Mouse (Mus musculus): ENCODE data around the gene Rab44. TPM values are rescaled to one million over a fixed set of nuclear protein-coding genes. Genes with fewer than 3 reads are reported as not detected.

Rab44 gene
- polyA plus RNA-seq, 1 experiment: 22.3 TPM

GRCm38 (mm10) chr17:29076235-29076634 is 37.7 kb upstream of the Rab44 start:
- Histone ChIP-seq H3K9me3 (no peaks in the 10 kb centered on the region), H3K4me3 (replicated peaks) (peak overlapping the region; percentile 71), H3K27me3 (replicated peaks) (no peaks in the 10 kb centered on the region), H3K4me1 (peaks cover 70% of the 10 kb centered on the region), H3K36me3 (replicated peaks; ENCODE audit: low read length) (peaks cover 41% of the 10 kb centered on the region)
- no peak for TF ChIP-seq FLI1 (IDR thresholded peaks at IDR 0.05; ENCODE audit: low read length)
- TF ChIP-seq GATA1 (IDR thresholded peaks at IDR 0.05; ENCODE audit: borderline replicate concordance, low read length): no peak

GRCm38 (mm10) chr17:29077786-29078509 is 36.0 kb upstream of the Rab44 start:
- no peaks in the 10 kb centered on the region for H3K27me3 ChIP-seq (replicated peaks)
- H3K4me3 ChIP-seq (replicated peaks): peak overlapping the region; percentile 93
- TF ChIP-seq FLI1 (IDR thresholded peaks at IDR 0.05; ENCODE audit: low read length): no peak
- TF ChIP-seq GATA1 (IDR thresholded peaks at IDR 0.05; ENCODE audit: borderline replicate concordance, low read length): no peak
- peaks cover 33% of the 10 kb centered on the region for H3K36me3 ChIP-seq (replicated peaks; ENCODE audit: low read length)
- no peaks in the 10 kb centered on the region for H3K9me3 ChIP-seq
- peaks cover 67% of the 10 kb centered on the region for H3K4me1 ChIP-seq

GRCm38 (mm10) chr17:29078519-29079383 is 35.2 kb upstream of the Rab44 start:
- Histone ChIP-seq H3K27me3 (replicated peaks) (no peaks in the 10 kb centered on the region), H3K9me3 (peaks cover 6% of the 10 kb centered on the region), H3K36me3 (replicated peaks; ENCODE audit: low read length) (peaks cover 29% of the 10 kb centered on the region), H3K4me3 (replicated peaks) (peak overlapping the region; percentile 93), H3K4me1 (peaks cover 59% of the 10 kb centered on the region)
- TF ChIP-seq GATA1 (IDR thresholded peaks at IDR 0.05; ENCODE audit: borderline replicate concordance, low read length) (no peak), FLI1 (IDR thresholded peaks at IDR 0.05; ENCODE audit: low read length) (no peak)

GRCm38 (mm10) chr17:29080758-29081617 is 33.0 kb upstream of the Rab44 start:
- Histone ChIP-seq H3K27me3 (replicated peaks) (no peaks in the 10 kb centered on the region), H3K36me3 (replicated peaks; ENCODE audit: low read length) (peaks cover 12% of the 10 kb centered on the region), H3K4me1 (peaks cover 44% of the 10 kb centered on the region), H3K9me3 (peaks cover 8% of the 10 kb centered on the region), H3K4me3 (replicated peaks) (peak overlapping the region; percentile 86)
- no peak for TF ChIP-seq FLI1 (IDR thresholded peaks at IDR 0.05; ENCODE audit: low read length)
- no peak for TF ChIP-seq GATA1 (IDR thresholded peaks at IDR 0.05; ENCODE audit: borderline replicate concordance, low read length)

- peak overlapping the region; percentile 86 for H3K4me3 ChIP-seq (replicated peaks)
- no peaks in the 10 kb centered on the region for H3K27me3 ChIP-seq (replicated peaks)
- TF ChIP-seq GATA1 (IDR thresholded peaks at IDR 0.05; ENCODE audit: borderline replicate concordance, low read length) (no peak), FLI1 (IDR thresholded peaks at IDR 0.05; ENCODE audit: low read length) (no peak)
- H3K4me1 ChIP-seq: peaks cover 40% of the 10 kb centered on the region
- peaks cover 9% of the 10 kb centered on the region for H3K36me3 ChIP-seq (replicated peaks; ENCODE audit: low read length)
- peaks cover 8% of the 10 kb centered on the region for H3K9me3 ChIP-seq
These were observed 32.1 kb upstream of the Rab44 start for GRCm38 (mm10) chr17:29081618-29082381.

GRCm38 (mm10) chr17:29083586-29083985 is 30.4 kb upstream of the Rab44 start:
- TF ChIP-seq GATA1 (IDR thresholded peaks at IDR 0.05; ENCODE audit: borderline replicate concordance, low read length): no peak
- Histone ChIP-seq H3K9me3 (peaks cover 13% of the 10 kb centered on the region), H3K4me1 (peaks cover 34% of the 10 kb centered on the region), H3K27me3 (replicated peaks) (no peaks in the 10 kb centered on the region), H3K4me3 (replicated peaks) (no peak overlapping the region), H3K36me3 (replicated peaks; ENCODE audit: low read length) (peaks cover 11% of the 10 kb centered on the region)

- H3K4me1 ChIP-seq: peaks cover 25% of the 10 kb centered on the region
- H3K9me3 ChIP-seq: peaks cover 15% of the 10 kb centered on the region
- no peak for TF ChIP-seq GATA1 (IDR thresholded peaks at IDR 0.05; ENCODE audit: borderline replicate concordance, low read length)
- TF ChIP-seq FLI1 (IDR thresholded peaks at IDR 0.05; ENCODE audit: low read length): no peak
- H3K36me3 ChIP-seq (replicated peaks; ENCODE audit: low read length): peaks cover 13% of the 10 kb centered on the region
- H3K27me3 ChIP-seq (replicated peaks): no peaks in the 10 kb centered on the region
- no peak overlapping the region for H3K4me3 ChIP-seq (replicated peaks)
These were observed 29.3 kb upstream of the Rab44 start for GRCm38 (mm10) chr17:29084656-29085055.

- Histone ChIP-seq H3K9me3 (peaks cover 15% of the 10 kb centered on the region), H3K27me3 (replicated peaks) (no peaks in the 10 kb centered on the region), H3K36me3 (replicated peaks; ENCODE audit: low read length) (peaks cover 13% of the 10 kb centered on the region), H3K4me3 (replicated peaks) (no peak overlapping the region), H3K4me1 (peaks cover 26% of the 10 kb centered on the region)
- TF ChIP-seq GATA1 (IDR thresholded peaks at IDR 0.05; ENCODE audit: borderline replicate concordance, low read length): no peak
- TF ChIP-seq FLI1 (IDR thresholded peaks at IDR 0.05; ENCODE audit: low read length): no peak
These were observed 28.7 kb upstream of the Rab44 start for GRCm38 (mm10) chr17:29085266-29085665.

GRCm38 (mm10) chr17:29086916-29087315 is 27.0 kb upstream of the Rab44 start:
- Histone ChIP-seq H3K36me3 (replicated peaks; ENCODE audit: low read length) (peaks cover 13% of the 10 kb centered on the region), H3K27me3 (replicated peaks) (no peaks in the 10 kb centered on the region), H3K4me1 (peaks cover 25% of the 10 kb centered on the region), H3K4me3 (replicated peaks) (no peak overlapping the region), H3K9me3 (peaks cover 15% of the 10 kb centered on the region)
- TF ChIP-seq GATA1 (IDR thresholded peaks at IDR 0.05; ENCODE audit: borderline replicate concordance, low read length) (no peak), FLI1 (IDR thresholded peaks at IDR 0.05; ENCODE audit: low read length) (no peak)
